Mouse (Mus musculus): ENCODE data around the gene Gm27027.

Gene Gm27027

GRCm38 (mm10) chr2:93976436-93977252, 19.5 kb downstream of the Gm27027 start:
- DNase-seq: peak; percentile 58

- DNase-seq: no peak
Observed at GRCm38 (mm10) chr2:93975526-93976435, 20.4 kb downstream of the Gm27027 start.

- DNase-seq: no peak
Observed at GRCm38 (mm10) chr2:93975041-93975440, 21.1 kb downstream of the Gm27027 start.

GRCm38 (mm10) chr2:93971647-93972046, 24.5 kb downstream of the Gm27027 start:
- DNase-seq: no peak

GRCm38 (mm10) chr2:93964494-93965160, 31.5 kb downstream of the Gm27027 start:
- DNase-seq: peak; percentile 34

- no peak for DNase-seq
Observed at GRCm38 (mm10) chr2:93963802-93964201, 32.4 kb downstream of the Gm27027 start.

GRCm38 (mm10) chr2:93961716-93962115, 34.4 kb downstream of the Gm27027 start:
- no peak for DNase-seq

- no peak for DNase-seq
Observed at GRCm38 (mm10) chr2:93959346-93959745, 36.8 kb downstream of the Gm27027 start.

- no peak for DNase-seq
Observed at GRCm38 (mm10) chr2:93958216-93958615, 37.9 kb downstream of the Gm27027 start.

GRCm38 (mm10) chr2:93957785-93958175, 38.4 kb downstream of the Gm27027 start:
- no peak for DNase-seq

GRCm38 (mm10) chr2:93956908-93957784, 39.0 kb downstream of the Gm27027 start, which contains the start of gene Gm13889:
Gene Gm13889, minus strand, starts transcription at chr2:93957201.
- peak; percentile 90 for DNase-seq

GRCm38 (mm10) chr2:93956331-93956801, 39.8 kb downstream of the Gm27027 start:
- DNase-seq: peak; percentile 52

GRCm38 (mm10) chr2:93955886-93956285, 40.3 kb downstream of the Gm27027 start:
- DNase-seq: peak; percentile 37

- DNase-seq: peak; percentile 34
Observed at GRCm38 (mm10) chr2:93954781-93955578, 41.2 kb downstream of the Gm27027 start.

- DNase-seq: peak; percentile 62
Observed at GRCm38 (mm10) chr2:93953726-93954125, 42.4 kb downstream of the Gm27027 start.

- DNase-seq: no peak
Observed at GRCm38 (mm10) chr2:93946976-93947375, 49.2 kb downstream of the Gm27027 start.

GRCm38 (mm10) chr2:93944855-93945254, 51.3 kb downstream of the Gm27027 start:
- no peak for DNase-seq

GRCm38 (mm10) chr2:93944099-93944498, 52.1 kb downstream of the Gm27027 start:
- DNase-seq: no peak

- peak; percentile 15 for DNase-seq
Observed at GRCm38 (mm10) chr2:93941670-93942069, 54.5 kb downstream of the Gm27027 start.

GRCm38 (mm10) chr2:93938534-93938933, 57.6 kb downstream of the Gm27027 start:
- no peak for DNase-seq

- no peak for DNase-seq
Observed at GRCm38 (mm10) chr2:93928866-93929265, 67.3 kb downstream of the Gm27027 start.
